Mouse (Mus musculus): ENCODE data around the gene Strn4.

Gene Strn4

GRCm38 (mm10) chr7:16810920-16811648 is 4.6 kb upstream of the Strn4 start:
- peak; percentile 56 for DNase-seq

- no peak for DNase-seq
Measured at GRCm38 (mm10) chr7:16811649-16812070, 4.0 kb upstream of the Strn4 start.

- no peak for DNase-seq
Measured at GRCm38 (mm10) chr7:16812505-16812904, 3.2 kb upstream of the Strn4 start.

- peak; percentile 88 for DNase-seq
Measured at GRCm38 (mm10) chr7:16816078-16816474, 387 bp downstream of the Strn4 start.

DNA sequence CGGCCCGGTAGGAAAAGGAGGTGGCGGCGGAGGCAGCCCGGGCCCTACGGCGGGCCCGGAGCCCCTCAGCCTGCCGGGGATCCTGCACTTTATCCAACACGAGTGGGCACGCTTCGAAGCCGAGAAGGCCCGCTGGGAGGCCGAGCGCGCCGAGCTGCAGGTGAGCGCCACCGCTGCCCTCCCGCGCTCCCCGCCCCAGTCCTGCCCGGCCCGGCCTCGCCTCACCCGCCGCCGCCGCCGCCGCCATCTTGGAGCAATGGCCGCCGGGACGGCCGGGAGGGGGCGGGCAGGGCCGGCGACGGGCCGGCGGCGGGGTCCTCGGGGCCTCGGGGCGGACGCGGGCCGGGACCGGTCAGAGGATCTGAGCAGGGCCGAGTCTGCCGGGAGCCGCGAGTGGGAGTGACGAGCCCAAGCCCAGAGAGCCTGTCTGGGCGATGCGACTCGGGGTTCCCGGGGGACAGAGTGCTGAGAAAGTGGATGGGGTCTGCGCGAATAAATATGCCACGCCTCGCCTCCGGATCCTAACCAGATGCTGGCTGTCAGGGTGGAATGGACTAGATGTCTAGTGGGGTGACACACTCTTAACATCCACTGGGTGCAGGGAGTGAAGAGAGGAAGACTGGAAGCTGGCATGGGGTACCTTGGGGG is 910 bp downstream of the Strn4 start, which contains the start of gene Fkrp:
Gene Fkrp, minus strand, starts transcription at position 258 of the 648 bp plus-strand sequence.
- DNase-seq: peak; percentile 79

DNA sequence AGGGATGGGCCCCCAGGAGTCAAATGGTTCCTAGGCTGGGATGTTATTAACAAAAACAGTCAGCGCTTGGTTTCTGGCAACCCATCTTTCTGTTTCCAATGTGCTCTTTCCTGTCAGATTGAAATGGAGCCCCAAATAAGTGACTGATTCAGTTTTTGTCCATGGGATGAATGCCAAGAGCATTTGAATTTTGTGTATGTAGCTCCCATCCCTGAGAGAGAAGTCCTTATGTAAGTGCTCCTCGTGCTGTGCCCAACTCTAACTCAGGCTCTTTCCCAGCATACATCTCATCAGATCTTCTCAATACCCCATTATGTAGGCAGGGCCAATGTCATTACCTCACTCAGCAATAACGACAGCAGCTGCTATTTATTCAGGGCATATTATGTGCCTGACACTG is 2.0 kb downstream of the Strn4 start:
- DNase-seq: no peak

GRCm38 (mm10) chr7:16819794-16820193 is 4.1 kb downstream of the Strn4 start:
- no peak for DNase-seq

DNA sequence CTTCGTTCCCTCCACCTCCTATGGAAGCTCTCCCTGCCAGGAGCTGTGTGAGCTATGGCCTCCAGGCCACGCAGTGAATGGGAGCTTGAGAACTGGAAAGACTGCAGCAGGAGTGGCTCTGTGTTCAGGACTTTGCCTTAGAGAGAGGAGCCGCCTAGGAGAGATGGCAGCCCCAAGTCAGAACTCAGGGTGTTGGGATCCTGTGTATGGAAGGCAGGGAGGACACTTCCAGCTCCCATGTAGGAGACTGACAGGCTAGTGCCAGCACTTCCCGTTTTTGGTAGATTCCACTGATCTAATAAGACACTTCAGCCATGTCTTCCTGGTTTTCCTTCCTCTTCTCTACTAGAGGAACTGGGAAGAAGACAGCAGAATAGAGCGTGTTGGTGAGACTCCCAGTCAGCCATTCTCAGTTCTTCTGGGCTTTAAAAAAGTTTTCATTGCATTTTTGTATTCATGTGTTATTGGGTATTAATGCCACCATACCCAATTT is 4.6 kb downstream of the Strn4 start:
- DNase-seq: no peak

- DNase-seq: no peak
Measured at GRCm38 (mm10) chr7:16821091-16821490, 5.4 kb downstream of the Strn4 start.

DNA sequence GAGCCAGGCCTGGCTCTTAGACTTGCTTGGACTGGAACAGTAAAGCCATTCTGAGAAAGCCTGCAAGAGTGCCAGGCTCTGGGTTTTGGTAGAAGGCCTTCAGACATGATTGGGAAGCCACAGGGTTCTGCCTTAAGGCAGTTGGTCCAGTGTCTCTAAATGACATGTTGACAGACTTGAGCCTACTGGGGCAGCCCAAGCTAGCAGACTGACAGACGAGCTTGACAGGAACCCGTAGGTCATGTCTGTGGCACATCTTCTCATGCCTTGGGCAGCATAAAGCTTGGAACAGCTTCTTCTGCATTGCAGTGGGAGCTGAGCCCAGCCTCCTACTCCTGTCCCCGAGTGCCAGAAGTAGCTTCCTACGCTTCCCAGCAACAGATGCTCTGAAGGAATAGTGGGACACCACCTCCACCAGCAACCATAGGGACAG is 6.0 kb downstream of the Strn4 start:
- no peak for DNase-seq

- no peak for DNase-seq
Measured at GRCm38 (mm10) chr7:16823734-16824133, 8.0 kb downstream of the Strn4 start.

DNA sequence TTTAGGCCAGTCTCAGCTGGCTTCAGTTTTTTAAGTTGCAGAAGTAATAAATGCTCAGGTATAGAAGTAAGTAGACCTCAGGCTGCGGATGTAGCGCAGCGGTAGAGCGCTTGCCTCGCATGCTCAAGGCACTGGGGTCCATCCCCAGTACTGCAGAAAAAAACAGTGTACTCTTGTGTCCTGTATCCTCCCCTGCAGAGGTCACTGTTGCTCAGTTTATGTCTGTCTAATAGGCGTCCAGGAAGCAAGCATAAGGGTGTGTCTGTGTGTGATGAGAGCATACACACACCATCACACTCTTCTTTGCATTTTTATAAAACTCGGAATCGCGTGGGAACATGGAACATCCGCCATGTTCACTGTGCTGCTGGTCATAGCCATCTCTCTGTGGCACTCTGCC is 10.1 kb downstream of the Strn4 start:
- DNase-seq: peak; percentile 46

- no peak for DNase-seq
Measured at GRCm38 (mm10) chr7:16826571-16826970, 10.9 kb downstream of the Strn4 start.

DNA sequence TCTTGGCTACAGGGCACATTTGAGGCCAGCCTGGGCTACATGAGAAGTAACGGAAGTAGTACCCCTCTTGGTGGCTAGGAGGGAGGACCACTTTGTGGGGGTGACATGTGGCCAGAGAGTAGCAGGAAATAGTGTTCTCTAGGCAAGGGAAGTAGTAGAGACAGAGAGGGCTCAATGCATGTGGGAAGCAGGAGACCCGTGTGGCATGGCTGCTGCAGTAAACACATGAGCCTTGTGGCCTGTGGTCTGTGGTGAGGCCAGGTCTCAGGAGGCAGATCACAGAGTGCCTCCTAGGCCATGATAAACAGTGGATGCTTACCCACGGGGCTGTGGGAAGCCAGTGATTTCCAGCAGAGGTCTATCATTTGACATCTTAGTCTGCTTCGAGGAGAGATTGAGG is 11.6 kb downstream of the Strn4 start:
- DNase-seq: no peak

DNA sequence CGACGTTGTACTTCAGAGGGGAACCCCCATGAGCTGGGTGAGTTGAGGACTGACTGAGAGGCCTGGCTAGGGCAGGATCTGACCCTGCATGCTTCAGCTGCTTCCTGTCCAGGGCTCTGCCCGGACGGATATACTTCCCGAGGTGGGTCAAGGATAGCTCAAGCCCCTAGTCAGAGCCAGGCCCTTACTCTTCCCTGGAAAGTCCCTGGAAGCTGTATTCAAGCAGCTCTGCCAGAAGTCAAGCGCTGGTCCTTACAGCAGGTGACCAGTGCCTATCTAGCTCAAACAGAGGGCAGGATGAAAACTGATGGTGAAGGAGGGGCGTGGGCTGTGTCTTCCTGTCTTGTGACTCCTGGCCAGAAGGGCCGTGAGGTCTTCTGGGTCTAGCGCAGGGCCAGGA is 14.8 kb downstream of the Strn4 start:
- DNase-seq: peak; percentile 51

GRCm38 (mm10) chr7:16837916-16838803 is 22.5 kb downstream of the Strn4 start:
- DNase-seq: no peak

DNA sequence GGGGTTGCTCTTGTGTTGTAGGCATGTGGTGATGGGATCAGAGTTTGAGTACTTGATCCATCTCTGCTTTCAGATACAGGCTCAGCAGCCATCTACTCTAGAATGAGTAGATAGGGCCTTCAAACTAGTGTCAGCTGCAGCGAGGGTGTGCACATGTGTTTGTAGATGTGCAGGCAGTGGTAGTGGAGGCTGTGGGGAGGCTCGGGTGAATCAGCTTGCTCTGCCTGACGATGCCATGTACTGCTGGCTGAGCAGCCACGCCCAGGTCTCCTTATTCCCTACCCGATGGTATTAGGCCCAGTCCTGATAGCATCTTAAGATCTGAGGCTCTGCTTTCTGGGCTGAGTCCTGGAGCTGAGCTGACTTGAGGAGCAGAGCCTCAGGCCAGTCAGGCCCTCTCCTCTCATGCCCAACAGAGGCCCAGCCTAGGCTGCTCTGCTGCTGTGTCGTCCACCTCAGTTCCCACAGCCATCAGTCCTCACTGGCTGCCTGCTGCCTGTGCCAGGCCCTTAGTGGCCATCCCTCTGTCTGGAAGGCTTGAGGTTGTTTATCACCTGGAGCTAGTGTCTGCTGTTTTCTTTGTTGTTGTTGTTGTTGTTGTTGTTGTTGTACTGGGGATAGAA is 23.2 kb downstream of the Strn4 start:
- DNase-seq: no peak

DNA sequence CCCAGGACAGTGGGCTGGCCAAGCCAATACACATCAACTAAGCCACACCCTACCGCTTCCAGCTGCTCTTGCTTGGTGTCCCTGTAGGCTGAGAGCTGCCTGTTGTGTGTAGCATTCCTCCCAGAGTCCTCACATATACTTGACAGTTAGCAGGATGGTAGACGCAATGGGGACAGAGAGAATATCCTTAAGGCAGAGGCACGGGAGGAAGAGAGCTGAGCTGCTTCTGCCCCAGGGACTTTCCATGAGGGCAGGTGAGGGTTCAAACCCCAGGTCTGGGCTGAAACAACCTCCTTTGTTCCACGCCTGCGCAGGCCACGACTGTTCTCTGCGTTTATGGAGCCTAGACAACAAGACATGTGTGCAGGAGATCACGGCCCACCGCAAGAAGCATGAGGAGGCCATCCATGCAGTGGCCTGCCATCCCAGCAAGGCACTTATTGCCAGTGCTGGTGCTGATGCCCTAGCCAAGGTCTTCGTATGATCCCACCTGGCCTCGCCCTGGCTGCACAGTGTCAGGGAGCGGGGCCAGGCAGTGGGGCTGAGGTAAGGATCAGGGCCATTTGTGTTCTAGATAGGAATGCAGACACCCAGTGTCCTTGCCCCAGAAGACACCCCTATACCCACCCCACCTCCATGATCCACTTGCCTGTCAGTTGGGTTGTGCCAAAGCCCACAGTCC is 23.9 kb downstream of the Strn4 start:
- DNase-seq: no peak

GRCm38 (mm10) chr7:16840109-16840491 is 24.4 kb downstream of the Strn4 start:
- DNase-seq: no peak

GRCm38 (mm10) chr7:16841078-16841477 is 25.4 kb downstream of the Strn4 start:
- no peak for DNase-seq

DNA sequence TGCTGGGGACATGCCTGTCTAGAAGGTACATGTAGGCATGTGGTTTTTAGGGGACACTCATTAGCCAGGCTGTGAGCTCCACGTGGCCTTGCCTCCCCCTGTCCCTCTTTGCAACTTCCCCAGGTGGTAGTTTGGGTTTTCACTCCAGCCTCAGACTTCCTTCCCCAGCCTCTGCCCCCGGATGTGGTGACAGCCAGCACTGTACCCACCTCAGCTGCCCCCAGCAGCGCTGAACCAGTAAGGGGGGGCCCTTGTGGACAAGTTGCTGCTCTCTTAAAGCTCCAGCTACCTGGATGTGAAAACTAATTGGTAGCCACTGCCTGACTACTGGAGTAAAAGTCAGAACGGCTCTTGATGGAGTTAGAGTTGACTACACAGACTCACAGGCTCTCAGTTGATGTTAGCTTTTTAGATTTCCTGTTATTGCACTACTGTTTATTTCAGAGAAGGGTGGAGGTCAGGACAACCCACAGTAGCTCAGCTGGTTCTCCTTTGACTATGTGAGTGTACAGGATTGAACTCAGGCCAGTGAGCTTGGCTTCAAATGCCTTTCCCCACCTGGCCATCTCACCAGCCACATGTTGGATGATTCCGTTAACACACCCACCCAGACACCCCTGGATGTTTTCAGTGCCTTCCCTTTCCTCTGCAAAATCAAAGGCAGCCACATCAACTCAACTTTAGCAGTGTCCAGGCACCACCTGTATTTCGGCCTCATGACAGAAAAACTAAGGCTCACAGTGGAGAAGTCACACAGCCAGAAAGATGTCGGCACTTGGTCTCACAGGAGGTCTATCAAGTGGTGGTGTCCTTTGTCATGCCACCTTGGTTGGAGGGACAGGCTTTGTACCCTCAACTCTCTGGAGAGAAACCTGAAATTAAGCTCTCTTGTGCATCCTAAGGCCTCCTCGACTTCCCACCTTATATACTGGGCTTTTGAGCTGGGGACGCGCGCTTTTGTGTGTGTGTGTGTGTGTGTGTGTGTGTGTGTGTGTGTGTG is 26.2 kb downstream of the Strn4 start:
- DNase-seq: no peak

Measured in kidney, postnatal 10 days (tissue).